Mouse (Mus musculus): ENCODE results near the gene Add3. TPM values are rescaled to one million over a fixed set of nuclear protein-coding genes. Genes with fewer than 3 reads are reported as not detected.

Add3 gene
- polyA plus RNA-seq (2015; fragmentation: Nextera tagmentation; extraction: Ambion mirVana), result 32.8 and 38.5 TPM in 2 replicates

GRCm38 (mm10) chr19:53140044-53140803 lies at the start of gene Add3:
Gene Add3, plus strand, starts transcription at chr19:53140443.

Other genes with a start within 250 kb of the Add3 start
- gene Xpnpep1, start 100.2 kb upstream of the Add3 start, polyA plus RNA-seq (2015; fragmentation: Nextera tagmentation; extraction: Ambion mirVana), result 73.7 and 89.1 TPM in 2 replicates
- 23.9 and 31.4 TPM in 2 replicates for gene Mxi1, start 170.1 kb downstream of the Add3 start, polyA plus RNA-seq (2015; fragmentation: Nextera tagmentation; extraction: Ambion mirVana)
- gene Gm10197, start 231.3 kb downstream of the Add3 start, polyA plus RNA-seq (2015; fragmentation: Nextera tagmentation; extraction: Ambion mirVana), result not detected in 2 replicates